Mouse (Mus musculus) testis, adult 2 months (tissue): ENCODE data around the gene Zfp457.

Experiments used
- CTCF ChIP-seq: fragments of 200-500 bp; IDR thresholded peaks from 2 replicates; pipeline ENCODE4 v1.5.1; 2012; ENCODE audit warnings: low read depth, mild to moderate bottlenecking, inconsistent platforms, low read length, moderate library complexity; ENCODE audit not compliant: control insufficient read depth, insufficient read depth, insufficient replicate concordance
- POLR2A ChIP-seq: fragments of 200-500 bp; IDR thresholded peaks from 2 replicates; pipeline ENCODE4 v1.6.1; 2012; ENCODE audit warnings: low read depth, mild to moderate bottlenecking, inconsistent platforms, low read length, moderate library complexity; ENCODE audit not compliant: control insufficient read depth

DNA sequence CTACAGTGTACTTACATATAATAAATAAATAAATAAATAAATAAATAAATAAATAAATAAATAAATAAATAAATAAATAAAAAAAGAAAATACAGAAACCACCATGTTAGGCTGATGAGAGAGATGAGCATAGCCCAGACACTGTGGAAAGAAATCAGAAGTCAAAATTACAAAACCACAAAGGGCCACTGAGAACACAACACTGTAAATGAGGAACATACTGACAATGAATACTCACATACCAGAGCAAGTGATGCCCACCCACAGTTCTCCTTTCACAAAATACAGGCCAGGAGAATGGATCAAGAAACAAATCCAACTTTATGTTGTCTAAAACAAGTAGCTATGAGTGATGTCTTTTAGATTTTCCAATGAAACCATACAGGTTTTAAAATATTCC lies 45.6 kb upstream of the Zfp457 start:
- TF ChIP-seq CTCF (no peak), POLR2A (no peak)
